Mouse (Mus musculus): ENCODE data around the gene Ubr3. TPM values are rescaled to one million over a fixed set of nuclear protein-coding genes. Genes with fewer than 3 reads are reported as not detected.

The Ubr3 gene
- total RNA-seq, 1 experiment from 2014 or later, result 56.1 TPM

DNA sequence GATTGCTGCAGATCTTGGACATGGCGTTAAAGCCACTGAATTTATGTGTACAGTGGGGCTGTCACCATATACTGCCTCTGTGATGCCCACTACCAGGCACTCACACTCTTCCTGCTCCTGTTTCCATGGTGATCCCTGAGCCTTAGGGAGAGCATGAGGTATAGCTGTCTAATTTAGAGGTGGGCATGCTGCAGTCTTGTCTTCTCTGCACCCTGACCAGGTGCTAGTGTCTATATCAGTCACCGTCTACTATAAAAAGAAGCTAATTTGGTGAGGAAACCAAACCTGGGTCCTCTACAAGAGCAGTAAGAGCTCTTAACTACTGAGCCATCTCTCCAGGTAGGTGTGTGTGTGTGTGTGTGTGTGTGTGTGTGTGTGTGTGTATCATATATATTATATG, 109.4 kb downstream of the Ubr3 start:
- ATAC-seq (replicated peaks; ENCODE audit: low read depth, poor library complexity, severe bottlenecking), result no peak

DNA sequence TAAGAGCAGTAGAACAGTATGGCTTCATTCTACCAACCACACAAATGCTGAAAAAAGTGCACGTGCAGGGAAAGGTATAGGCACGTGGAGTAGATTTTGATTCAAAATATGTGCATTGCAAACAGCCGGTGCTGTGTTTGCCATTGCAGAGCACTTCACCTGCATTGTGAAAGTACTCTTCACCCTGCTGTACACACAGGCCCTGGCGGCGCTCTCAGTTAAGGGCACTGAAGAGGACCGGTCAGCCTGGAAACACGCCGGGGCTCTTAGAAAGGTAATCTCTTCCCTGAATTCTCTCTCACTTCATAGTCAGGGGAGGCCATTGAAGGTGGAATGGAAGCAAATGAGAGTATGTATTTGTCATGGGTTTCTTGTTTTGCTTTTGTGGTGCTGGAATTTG, 115.9 kb downstream of the Ubr3 start:
- ATAC-seq (replicated peaks; ENCODE audit: low read depth, poor library complexity, severe bottlenecking), result no peak

DNA sequence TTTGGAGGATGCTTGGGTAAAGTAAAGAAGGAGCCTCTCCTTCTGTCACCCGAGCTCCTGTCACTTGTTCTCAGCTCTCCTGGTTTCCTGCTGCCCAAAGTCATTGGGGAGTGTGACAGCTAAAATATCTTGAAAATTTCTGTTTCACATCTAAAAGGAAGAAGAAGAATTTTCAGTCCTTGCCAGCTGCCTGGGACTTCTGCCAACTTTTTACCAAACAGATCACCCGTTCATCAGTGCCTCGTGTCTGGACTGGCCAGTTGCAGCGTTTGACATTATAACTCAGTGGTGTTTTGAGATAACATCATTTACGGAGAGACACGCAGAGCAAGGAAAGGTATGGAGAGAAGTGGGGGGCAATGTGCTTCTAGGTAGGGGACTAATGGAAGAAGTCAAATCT, 121.2 kb downstream of the Ubr3 start:
- ATAC-seq (replicated peaks; ENCODE audit: low read depth, poor library complexity, severe bottlenecking), result no peak

DNA sequence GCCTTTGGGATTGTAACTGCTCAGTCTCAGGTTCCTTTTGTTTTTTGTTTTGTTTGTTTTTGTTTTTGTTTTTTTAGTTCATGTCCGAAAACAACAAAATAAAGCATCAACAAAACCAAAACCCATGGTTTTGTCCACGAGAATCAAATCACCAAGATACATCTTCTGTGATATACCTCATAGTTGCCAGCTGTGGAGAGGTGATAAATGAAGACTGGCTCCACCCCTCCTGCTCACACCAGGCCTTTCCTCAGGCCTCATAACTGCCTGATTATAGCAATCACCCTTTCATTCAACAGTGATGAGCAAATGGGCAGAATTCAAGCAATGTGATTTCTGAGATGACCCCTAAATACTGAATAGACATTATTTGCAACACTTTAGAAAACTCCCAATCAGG, 127.4 kb downstream of the Ubr3 start:
- ATAC-seq (replicated peaks; ENCODE audit: low read depth, poor library complexity, severe bottlenecking), result no peak

DNA sequence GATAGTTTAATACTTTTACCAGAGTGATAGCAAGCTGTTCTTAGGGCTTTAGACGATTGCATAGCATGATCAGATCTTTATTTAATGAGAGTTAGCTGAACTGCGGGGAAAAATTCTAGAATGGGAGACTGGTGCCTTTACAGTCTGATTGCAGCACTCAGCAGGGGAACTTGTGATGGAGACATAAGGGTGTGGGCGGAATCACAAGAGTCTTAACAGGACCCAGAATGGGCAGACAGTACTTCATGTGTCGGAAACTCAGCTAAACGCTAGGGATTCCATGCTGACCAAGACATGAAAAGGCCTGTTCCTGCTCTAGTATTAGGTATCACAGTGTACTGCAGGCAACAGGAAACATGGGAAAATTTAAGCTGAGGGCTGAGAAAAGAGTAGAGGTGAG, 128.7 kb downstream of the Ubr3 start:
- ATAC-seq (replicated peaks; ENCODE audit: low read depth, poor library complexity, severe bottlenecking), result no peak

DNA sequence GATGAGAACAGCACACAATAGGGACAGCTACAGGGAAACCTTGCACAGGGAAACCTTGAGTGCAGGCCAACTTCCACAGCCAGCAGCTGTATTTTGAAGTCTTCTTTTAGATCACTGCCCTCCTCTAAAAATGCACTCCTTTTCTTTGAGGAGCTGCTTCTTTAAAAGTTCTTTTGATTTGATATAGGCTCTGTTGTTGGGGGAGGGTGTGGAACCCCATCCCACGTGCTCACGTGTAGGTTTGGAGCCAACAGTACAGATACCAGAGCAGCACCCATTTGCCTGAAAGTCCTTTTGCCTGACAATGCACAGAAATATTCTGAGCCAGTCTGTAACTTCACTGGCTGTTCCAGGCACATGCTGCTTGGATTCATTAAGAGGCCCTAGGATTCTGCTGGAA, 134.4 kb downstream of the Ubr3 start:
- no peak for ATAC-seq (replicated peaks; ENCODE audit: low read depth, poor library complexity, severe bottlenecking)

DNA sequence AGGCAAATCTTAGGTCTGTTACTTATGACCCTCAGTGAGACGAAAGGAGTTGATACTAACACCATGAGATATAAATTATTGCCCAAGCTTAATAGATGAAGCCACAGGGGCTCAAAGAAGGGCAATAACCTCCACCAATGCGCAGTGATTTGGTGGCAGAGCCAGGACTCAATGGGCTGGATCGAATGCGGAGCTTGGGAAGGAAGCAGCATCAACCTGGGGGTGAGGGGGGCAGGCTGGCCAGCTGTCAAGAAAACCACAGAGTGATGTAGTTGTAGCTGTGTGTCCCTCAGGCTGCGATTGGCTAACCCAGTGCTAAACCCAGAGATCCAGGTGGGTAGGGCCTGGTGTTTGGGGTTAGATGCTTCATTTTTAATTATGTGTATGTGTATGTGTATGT, 137.8 kb downstream of the Ubr3 start:
- no peak for ATAC-seq (replicated peaks; ENCODE audit: low read depth, poor library complexity, severe bottlenecking)

DNA sequence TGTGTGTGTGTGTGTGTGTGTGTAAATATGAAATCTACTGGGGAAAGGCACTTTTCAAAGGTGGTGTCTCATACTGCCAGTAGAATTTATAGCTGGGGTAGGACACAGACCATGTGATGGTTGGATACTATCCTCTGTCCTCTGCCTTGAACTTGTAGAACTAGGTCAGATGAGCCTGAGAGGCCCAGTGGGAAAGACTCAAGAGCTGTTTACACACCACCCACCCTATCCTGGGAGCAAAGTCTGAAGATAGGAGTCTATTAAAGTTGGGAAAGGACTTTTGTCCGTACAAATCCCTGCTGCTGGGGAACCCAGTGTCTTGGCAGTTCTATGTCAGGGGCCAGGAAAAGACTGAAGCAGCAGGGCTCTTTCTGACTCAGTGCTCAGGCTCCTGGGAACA, 138.3 kb downstream of the Ubr3 start:
- no peak for ATAC-seq (replicated peaks; ENCODE audit: low read depth, poor library complexity, severe bottlenecking)

DNA sequence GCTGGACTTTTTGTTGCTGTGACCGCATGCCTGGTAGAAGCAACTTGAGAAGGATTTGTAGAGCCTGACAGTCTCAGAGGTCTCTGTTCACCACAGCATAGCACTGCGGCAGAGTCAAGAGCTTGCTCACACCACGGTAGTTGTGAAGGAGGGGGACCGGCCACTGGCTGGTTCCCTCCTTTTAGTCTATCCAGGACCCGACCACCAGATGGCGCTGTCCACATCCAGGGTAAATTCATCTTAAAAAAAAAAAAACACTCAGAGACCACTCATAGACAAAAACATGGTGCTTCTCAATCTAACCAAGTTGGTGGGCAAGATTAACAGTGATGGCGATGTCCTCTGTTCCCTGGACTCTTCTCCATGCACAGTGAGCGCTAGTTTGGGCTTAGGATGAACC, 140.2 kb downstream of the Ubr3 start:
- 0 out of 2 replicates have a peak, but pooled peaks have one; percentile 42 for ATAC-seq (replicated peaks; ENCODE audit: low read depth, poor library complexity, severe bottlenecking)

DNA sequence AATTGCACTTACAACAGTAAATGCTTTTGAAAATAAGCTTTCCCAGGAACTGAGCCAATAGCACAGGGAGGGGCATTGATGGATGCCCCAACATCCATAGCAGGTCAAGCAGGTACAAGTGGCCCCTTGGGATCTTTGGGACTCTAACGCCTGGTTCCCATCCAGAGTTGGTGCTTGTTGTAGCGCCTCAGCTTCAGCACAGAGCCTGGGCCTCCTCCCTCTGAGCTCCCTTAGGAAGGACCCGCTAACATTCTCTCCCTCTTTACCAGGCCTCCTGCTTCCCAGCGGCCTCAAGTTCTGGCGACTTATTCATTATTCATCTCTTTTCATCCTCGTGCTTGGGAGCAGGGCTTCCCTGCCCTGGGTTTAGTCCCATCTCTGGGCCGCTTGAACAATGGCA, 141.7 kb downstream of the Ubr3 start, which contains the start of gene Myo3b:
Gene Myo3b (plus strand): TSS at position 375 of the 400 bp plus-strand sequence.
- no peak for ATAC-seq (replicated peaks; ENCODE audit: low read depth, poor library complexity, severe bottlenecking)

DNA sequence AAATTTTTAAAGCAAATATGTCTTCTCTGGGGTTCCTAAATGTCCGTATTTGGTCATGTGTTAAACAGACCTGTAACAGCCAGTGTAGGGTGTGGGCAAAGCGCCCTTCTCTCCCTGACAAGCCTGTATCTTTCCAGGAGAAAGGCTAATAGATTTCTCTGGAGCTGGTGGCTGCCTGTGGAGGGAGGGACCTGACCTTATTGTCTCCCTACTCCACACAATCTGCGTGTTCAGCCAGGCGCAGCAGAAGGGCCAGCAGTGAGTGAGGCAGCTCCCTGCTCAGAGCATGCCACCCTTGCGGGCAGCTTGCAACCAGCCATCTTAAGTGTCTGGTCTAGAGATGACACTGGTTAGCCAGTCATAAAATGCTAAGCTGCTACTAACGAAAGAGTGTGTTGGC, 147.4 kb downstream of the Ubr3 start:
- ATAC-seq (replicated peaks; ENCODE audit: low read depth, poor library complexity, severe bottlenecking), result no peak

DNA sequence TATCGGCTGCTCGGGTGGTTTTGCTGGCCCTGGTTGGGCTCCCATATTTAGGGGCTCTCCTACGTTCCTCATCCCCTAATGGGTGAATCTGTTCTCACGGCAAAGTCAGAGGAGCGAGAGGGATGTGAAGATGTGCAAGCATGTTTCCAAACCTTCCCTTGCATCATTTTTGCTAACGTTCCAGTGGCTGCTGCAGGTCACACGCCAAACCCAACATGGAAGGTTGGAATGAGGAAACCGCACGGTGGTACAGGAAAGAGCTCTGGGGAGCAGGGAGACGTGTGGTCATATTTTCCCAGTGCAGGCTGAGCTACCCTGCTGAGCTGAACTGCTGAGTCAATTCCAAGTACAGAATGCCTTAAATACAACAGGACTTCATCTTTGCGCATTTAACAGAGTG, 150.8 kb downstream of the Ubr3 start:
- ATAC-seq (replicated peaks; ENCODE audit: low read depth, poor library complexity, severe bottlenecking), result peak; percentile 77

DNA sequence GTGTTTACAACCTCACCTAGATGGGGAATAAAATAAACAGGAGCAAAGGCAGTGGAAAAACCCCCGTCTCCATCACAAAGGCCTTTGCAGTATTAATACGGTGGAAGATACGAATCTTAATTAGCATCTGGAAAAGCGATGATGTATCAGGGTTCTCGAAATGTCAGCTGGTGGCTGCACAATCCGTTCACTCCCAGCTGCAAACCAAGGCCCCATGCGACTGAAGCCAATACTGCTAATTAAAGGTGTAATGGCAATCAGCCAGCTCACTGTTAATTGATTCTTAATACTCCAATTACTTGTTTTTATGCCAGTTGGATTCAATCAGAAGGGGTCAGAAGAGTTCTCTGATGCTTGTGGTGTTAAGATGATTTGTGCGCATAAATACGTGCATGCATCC, 156.8 kb downstream of the Ubr3 start:
- ATAC-seq (replicated peaks; ENCODE audit: low read depth, poor library complexity, severe bottlenecking), result no peak

DNA sequence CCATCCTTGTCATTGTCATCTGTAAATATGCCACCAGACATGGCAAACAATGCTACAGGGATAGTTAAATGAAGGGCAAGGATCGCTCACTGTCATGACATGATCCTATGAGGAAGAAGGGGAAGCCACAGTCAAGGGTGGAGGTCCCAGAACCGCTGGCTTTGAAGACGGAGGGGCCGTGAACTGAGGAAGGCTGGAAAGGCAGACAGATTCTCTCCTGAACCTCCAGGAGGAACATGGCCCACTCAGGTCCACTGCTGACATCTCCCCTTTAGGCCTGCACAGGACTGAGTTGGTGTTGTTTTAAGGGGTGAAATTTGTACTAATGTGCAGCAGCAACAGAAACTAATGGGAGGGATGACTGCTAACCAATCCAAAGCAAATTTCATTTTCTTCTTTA, 161.2 kb downstream of the Ubr3 start:
- ATAC-seq (replicated peaks; ENCODE audit: low read depth, poor library complexity, severe bottlenecking), result no peak

DNA sequence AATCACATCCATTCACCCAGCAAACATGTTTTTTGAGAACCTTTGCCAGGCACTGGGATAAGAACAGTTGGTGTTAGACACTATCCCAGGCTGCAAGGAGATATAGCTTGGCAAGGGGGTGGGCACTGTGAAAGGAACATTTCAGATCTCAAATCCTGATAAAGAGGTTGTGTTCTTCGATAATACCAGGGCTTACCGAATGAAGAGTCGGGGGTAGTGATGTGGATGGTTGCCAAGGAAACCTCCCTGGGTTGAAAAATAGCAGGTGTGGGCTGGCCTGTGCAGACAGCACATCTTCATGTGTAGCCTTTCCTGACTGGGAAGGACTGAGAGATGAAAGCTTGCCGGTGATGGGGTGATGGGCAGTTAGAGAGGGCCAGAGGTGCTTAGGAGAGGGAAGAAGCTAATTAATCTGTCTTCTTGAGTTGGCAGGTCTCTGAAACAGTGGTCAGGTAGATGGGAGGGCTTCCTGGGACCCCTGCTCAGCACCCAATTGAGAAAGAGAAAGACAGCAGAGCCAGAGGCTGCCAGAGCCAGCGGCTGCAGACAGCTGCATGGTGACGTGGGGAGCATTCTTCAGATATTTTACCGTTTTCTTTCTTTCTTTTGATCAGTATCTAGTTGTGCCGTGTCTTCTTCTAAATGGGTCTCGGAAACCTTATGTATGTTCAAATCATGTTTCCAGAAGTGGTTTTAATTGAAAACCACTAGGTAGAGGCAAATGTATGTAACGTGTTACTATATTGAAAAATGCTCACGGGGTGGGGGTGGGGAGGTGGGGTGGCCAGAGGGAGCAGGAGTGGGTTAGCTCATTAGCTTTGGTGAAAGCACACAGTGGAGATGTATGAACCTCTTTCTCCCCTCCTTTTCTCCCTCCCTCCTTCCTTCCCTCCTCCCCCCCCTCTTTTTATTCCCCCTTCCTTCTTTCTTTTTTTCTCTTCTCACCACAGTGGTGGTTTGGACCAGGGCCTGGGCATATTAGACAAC, 163.6 kb downstream of the Ubr3 start:
- ATAC-seq (replicated peaks; ENCODE audit: low read depth, poor library complexity, severe bottlenecking), result no peak

DNA sequence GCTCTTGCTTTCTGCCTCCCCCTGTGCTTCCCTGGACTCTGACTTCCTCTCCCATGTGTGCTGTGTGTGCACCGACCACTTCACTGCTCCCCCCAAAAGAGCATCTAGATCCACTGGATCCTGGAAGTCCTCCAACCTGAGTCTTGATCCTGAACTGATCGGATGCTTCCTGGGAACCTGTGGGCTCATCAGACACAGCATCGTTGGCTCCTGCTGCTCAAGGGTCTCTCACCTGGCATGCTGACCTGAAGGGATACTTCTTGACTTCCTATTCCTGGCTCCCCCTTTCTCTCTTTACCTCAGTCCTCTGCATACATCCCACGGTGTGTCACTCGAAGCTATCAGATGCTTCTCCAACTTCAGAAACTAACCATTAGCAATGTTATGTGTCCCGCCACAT, 168.1 kb downstream of the Ubr3 start:
- no peak for ATAC-seq (replicated peaks; ENCODE audit: low read depth, poor library complexity, severe bottlenecking)

DNA sequence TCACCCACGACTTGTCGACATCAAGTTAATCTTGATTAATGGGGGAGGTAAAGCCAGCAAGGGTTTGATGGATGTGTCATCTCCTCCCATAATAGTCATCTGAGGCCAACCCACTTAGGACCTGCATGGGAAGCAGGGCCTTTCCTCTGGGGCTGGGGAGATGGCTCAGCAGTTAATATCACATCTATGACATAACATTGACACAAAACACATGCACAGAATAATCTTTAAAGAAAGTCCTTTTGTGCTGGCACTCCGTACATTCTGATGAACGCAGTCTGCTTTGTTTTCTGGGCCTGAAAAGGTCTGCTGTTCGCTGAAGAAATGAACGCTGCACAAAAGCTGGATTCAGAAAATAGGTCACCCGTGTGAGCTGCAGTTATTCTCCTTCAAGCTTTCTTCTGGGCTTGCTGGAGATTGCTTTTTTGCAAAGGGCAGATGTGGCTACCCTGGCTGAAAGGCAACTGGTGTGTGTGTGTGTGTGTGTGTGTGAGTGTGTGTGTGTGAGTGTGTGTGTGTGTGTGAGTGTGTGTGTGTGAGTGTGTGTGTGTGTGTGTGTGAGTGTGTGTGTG, 168.8 kb downstream of the Ubr3 start:
- ATAC-seq (replicated peaks; ENCODE audit: low read depth, poor library complexity, severe bottlenecking), result no peak

DNA sequence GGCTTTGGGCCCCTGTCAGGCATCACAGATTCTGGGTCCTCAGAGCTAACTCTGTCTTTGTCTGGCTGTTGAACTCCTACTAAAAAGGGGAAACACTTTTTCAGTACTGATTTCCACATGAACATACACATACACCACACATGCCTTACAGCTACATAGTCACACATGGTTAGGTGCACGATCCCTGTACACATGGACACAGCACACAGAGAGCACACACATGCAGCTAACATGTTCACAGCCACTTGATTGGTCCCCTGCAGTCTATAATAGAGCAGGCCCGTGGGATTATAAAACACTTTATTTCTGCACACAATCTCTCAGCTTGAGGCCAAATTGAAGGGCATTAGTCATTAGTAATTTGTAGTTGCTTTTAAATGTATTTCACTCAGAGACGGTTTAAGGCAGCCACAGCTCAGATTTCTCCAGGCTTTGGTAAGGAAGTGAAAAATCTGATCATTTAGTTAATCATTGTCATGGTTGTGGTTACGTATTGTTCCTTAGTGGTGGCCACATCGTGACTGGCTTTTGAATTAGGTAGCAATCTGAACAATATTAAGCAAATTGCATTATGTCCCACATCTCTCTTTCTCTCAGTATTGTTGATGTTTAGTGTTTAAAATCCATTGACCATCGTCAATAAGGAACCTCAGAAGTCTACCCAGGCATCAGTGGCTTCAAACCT, 169.4 kb downstream of the Ubr3 start:
- no peak for ATAC-seq (replicated peaks; ENCODE audit: low read depth, poor library complexity, severe bottlenecking)

DNA sequence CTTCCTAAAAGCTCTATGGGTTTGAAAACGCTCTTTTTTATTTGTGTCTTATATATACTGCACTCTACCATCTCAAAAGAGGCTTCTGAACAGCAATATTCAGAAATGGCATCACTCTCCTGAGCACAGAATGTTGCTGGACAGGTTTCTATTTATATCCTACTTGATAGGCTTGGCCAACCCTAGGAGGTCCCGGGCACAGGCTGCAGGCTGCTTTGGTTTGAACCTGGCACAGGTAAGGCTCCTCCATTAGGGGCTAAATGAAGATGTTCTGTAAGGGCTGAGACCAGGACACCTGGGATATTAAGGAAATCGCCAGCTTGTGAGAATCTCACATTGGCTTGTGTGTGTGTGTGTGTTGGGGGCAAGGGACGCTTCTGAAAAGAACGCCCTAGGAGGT, 172.8 kb downstream of the Ubr3 start:
- no peak for ATAC-seq (replicated peaks; ENCODE audit: low read depth, poor library complexity, severe bottlenecking)

Measured in common myeloid progenitor, adult 5-6 weeks (primary cell).